Mouse (Mus musculus) erythroblast, embryonic 14.5 days (primary cell): Measurements from ENCODE around the gene Stk17b.

Experiments
- GATA1 ChIP-seq: IDR thresholded peaks from 2 replicates; pipeline ENCODE4 v1.6.1; 2012; ENCODE audit warnings: low read length, inconsistent platforms, mixed read lengths
- TAL1 ChIP-seq: IDR thresholded peaks from 3 replicates; pipeline ENCODE4 v1.6.1; 2012; ENCODE audit warnings: low read length, inconsistent platforms, mixed read lengths

DNA sequence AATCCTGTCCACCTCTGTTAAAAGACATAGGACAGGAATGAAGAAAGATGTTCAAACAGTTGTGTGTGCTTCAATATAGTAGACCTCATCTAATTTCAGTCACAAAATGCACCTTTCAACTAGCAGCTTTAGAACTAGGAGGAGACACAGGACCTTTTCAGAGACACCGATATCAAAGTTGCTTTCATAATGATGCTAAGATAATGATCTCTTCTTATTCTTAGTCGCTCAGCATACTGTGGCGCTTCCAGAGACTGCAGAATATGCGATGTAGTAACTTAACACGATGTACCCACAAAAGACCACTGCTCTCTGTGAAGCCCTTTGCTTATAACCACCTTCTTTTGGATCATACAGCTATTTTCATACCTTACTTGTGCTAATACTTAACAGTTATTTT, 10.1 kb upstream of the Stk17b start:
- TF ChIP-seq GATA1 (no peak), TAL1 (no peak)
